Mouse (Mus musculus) embryonic facial prominence, embryonic 14.5 days (tissue): ENCODE measurements at regions not wholly inside any gene's neighbourhood (a gene's known extent, or its start where the extent isn't known, plus 50 kb on each side); places are given as distances from the start of the nearest gene placed in this dataset.

Experiments
- ATAC-seq: fragments of 200-750 bp; cut with Nextera tagmentation; 2 replicates; pipeline ENCODE4 v1.8.0; 2017; ENCODE audit warnings: low read depth, moderate number of reproducible peaks, moderate TSS enrichment
- DNase-seq: peaks from one replicate; pipeline ENCODE4 v3.0.0-alpha.2; 2015; ENCODE audit warnings: low spot score
- H3K27ac ChIP-seq: fragments of 300-500 bp; sonication (generic); replicated peaks from 2 replicates; pipeline ENCODE4 v1.5.1; 2014; ENCODE audit warnings: low read depth, mild to moderate bottlenecking, low read length, moderate library complexity
- H3K27me3 ChIP-seq: fragments of 300-500 bp; sonication (generic); replicated peaks from 2 replicates; pipeline ENCODE4 v1.6.1; 2014; ENCODE audit warnings: low read length; ENCODE audit not compliant: control insufficient read depth, insufficient read depth
- H3K36me3 ChIP-seq: fragments of 300-500 bp; sonication (generic); 2 replicates; pipeline ENCODE4 v1.6.1; 2014; ENCODE audit warnings: low read length, mixed read lengths; ENCODE audit not compliant: control insufficient read depth, insufficient read depth
- H3K4me1 ChIP-seq: fragments of 300-500 bp; sonication (generic); 2 replicates; pipeline ENCODE4 v1.6.1; 2014; ENCODE audit warnings: antibody characterized with exemption, low read length; ENCODE audit not compliant: control insufficient read depth, insufficient read depth
- H3K4me2 ChIP-seq: fragments of 300-500 bp; sonication (generic); 2 replicates; pipeline ENCODE4 v1.6.1; 2014; ENCODE audit warnings: low read depth, mild to moderate bottlenecking, low read length, moderate library complexity, mixed read lengths
- H3K4me3 ChIP-seq: fragments of 300-500 bp; sonication (generic); 2 replicates; pipeline ENCODE4 v1.5.1; 2014; ENCODE audit warnings: low read depth, mild to moderate bottlenecking, low read length
- H3K9ac ChIP-seq: fragments of 300-500 bp; sonication (generic); 2 replicates; pipeline ENCODE4 v1.6.1; 2014; ENCODE audit warnings: low read depth, mild to moderate bottlenecking, low read length, moderate library complexity, mixed read lengths
- H3K9me3 ChIP-seq: fragments of 300-500 bp; sonication (generic); 2 replicates; pipeline ENCODE4 v1.6.1; 2016; ENCODE audit warnings: low read length; ENCODE audit not compliant: control insufficient read depth
- WGBS: fragments of 180-500 bp; shearing (Covaris S2); extraction: QIAGEN DNeasy Blood & Tissue Kit; methylation state at CpG from one replicate; pipeline ENCODE4 v1.1.7; 2014; 5-methylcytosine and 5-hydroxymethylcytosine counted together

GRCm38 (mm10) chr3:42163666-42164065 is 421.3 kb downstream of the D3Ertd751e start:
- H3K27ac ChIP-seq = no peak overlapping the region

GRCm38 (mm10) chr3:42199206-42199605 is 456.8 kb downstream of the D3Ertd751e start:
- no peak overlapping the region for H3K9ac ChIP-seq
- DNase-seq = peak; percentile 9
- peak; percentile 44; the same call in 1 of the 2 replicates for ATAC-seq
- no peaks in the 10 kb centered on the region for H3K36me3 ChIP-seq
- 52% methylated on average over 1 of the region's 1 CpGs for WGBS
- no peaks in the 10 kb centered on the region for H3K4me1 ChIP-seq
- no peak overlapping the region for H3K4me2 ChIP-seq
- no peaks in the 10 kb centered on the region for H3K27me3 ChIP-seq
- H3K9me3 ChIP-seq = no peaks in the 10 kb centered on the region
- no peak overlapping the region for H3K27ac ChIP-seq
- no peak overlapping the region for H3K4me3 ChIP-seq

More at GRCm38 (mm10) chr3:42163666-42164065, 421.3 kb downstream of the D3Ertd751e start:
- no peak for ATAC-seq
- Histone ChIP-seq H3K27me3 (no peaks in the 10 kb centered on the region), H3K36me3 (no peaks in the 10 kb centered on the region), H3K9ac (no peak overlapping the region), H3K4me1 (no peaks in the 10 kb centered on the region), H3K4me2 (no peak overlapping the region), H3K9me3 (no peaks in the 10 kb centered on the region), H3K4me3 (no peak overlapping the region)
- 64% methylated on average over 3 of the region's 3 CpGs for WGBS
- DNase-seq = no peak

- Histone ChIP-seq H3K9me3 (no peaks in the 10 kb centered on the region), H3K9ac (no peak overlapping the region), H3K4me2 (no peak overlapping the region), H3K27me3 (no peaks in the 10 kb centered on the region), H3K36me3 (no peaks in the 10 kb centered on the region), H3K4me3 (no peak overlapping the region), H3K4me1 (no peaks in the 10 kb centered on the region), H3K27ac (no peak overlapping the region)
- ATAC-seq (no peak), DNase-seq (no peak)
- 85% methylated on average over 6 of the region's 6 CpGs for WGBS
Measured at GRCm38 (mm10) chr3:42201373-42201772, 459.0 kb downstream of the D3Ertd751e start.

GRCm38 (mm10) chr3:42205640-42206039 is 463.2 kb downstream of the D3Ertd751e start:
- no peaks in the 10 kb centered on the region for H3K27me3 ChIP-seq
- no peak for ATAC-seq
- DNase-seq = no peak
- WGBS = 86% methylated on average over 4 of the region's 4 CpGs
- no peaks in the 10 kb centered on the region for H3K4me1 ChIP-seq
- H3K27ac ChIP-seq = no peak overlapping the region
- no peaks in the 10 kb centered on the region for H3K36me3 ChIP-seq
- H3K9me3 ChIP-seq = no peaks in the 10 kb centered on the region
- H3K9ac ChIP-seq = no peak overlapping the region
- no peak overlapping the region for H3K4me3 ChIP-seq
- H3K4me2 ChIP-seq = no peak overlapping the region

GRCm38 (mm10) chr3:42211420-42211819 is 469.0 kb downstream of the D3Ertd751e start:
- Histone ChIP-seq H3K36me3 (no peaks in the 10 kb centered on the region), H3K27ac (no peak overlapping the region), H3K4me2 (no peak overlapping the region), H3K9me3 (no peaks in the 10 kb centered on the region), H3K27me3 (no peaks in the 10 kb centered on the region), H3K4me3 (no peak overlapping the region), H3K9ac (no peak overlapping the region), H3K4me1 (no peaks in the 10 kb centered on the region)
- WGBS = 79% methylated on average over 3 of the region's 3 CpGs
- ATAC-seq (no peak), DNase-seq (no peak)

- DNase-seq = no peak
- no peak overlapping the region for H3K27ac ChIP-seq
- no peaks in the 10 kb centered on the region for H3K27me3 ChIP-seq
- H3K4me1 ChIP-seq = no peaks in the 10 kb centered on the region
- H3K4me2 ChIP-seq = no peak overlapping the region
- no peaks in the 10 kb centered on the region for H3K36me3 ChIP-seq
- ATAC-seq = no peak
- H3K4me3 ChIP-seq = no peak overlapping the region
- H3K9me3 ChIP-seq = no peaks in the 10 kb centered on the region
- WGBS = 75% methylated on average over 5 of the region's 5 CpGs
- no peak overlapping the region for H3K9ac ChIP-seq
Measured at GRCm38 (mm10) chr3:42212456-42212855, 470.0 kb downstream of the D3Ertd751e start.

GRCm38 (mm10) chr3:42213163-42213562 is 470.8 kb downstream of the D3Ertd751e start:
- DNase-seq (no peak), ATAC-seq (no peak)
- WGBS = 57% methylated on average over 6 of the region's 6 CpGs
- no peak overlapping the region for H3K4me3 ChIP-seq
- no peaks in the 10 kb centered on the region for H3K27me3 ChIP-seq
- H3K9me3 ChIP-seq = no peaks in the 10 kb centered on the region
- H3K36me3 ChIP-seq = no peaks in the 10 kb centered on the region
- no peaks in the 10 kb centered on the region for H3K4me1 ChIP-seq
- no peak overlapping the region for H3K27ac ChIP-seq
- no peak overlapping the region for H3K4me2 ChIP-seq
- H3K9ac ChIP-seq = no peak overlapping the region

- no peak overlapping the region for H3K9ac ChIP-seq
- no peaks in the 10 kb centered on the region for H3K36me3 ChIP-seq
- ATAC-seq (no peak), DNase-seq (peak; percentile 26)
- H3K4me3 ChIP-seq = no peak overlapping the region
- no peaks in the 10 kb centered on the region for H3K4me1 ChIP-seq
- no peak overlapping the region for H3K4me2 ChIP-seq
- H3K27ac ChIP-seq = no peak overlapping the region; the same call in 1 of the 2 replicates
- H3K27me3 ChIP-seq = no peaks in the 10 kb centered on the region
- WGBS = 58% methylated on average over 10 of the region's 10 CpGs
- no peaks in the 10 kb centered on the region for H3K9me3 ChIP-seq
Measured at GRCm38 (mm10) chr3:42214624-42215276, 472.3 kb downstream of the D3Ertd751e start.

- Histone ChIP-seq H3K27ac (no peak overlapping the region), H3K4me1 (no peaks in the 10 kb centered on the region), H3K9ac (no peak overlapping the region), H3K36me3 (no peaks in the 10 kb centered on the region), H3K4me2 (no peak overlapping the region), H3K27me3 (no peaks in the 10 kb centered on the region), H3K9me3 (no peaks in the 10 kb centered on the region), H3K4me3 (no peak overlapping the region)
- DNase-seq (no peak), ATAC-seq (no peak)
- WGBS = 83% methylated on average over 3 of the region's 3 CpGs
Measured at GRCm38 (mm10) chr3:42218719-42219118, 476.3 kb downstream of the D3Ertd751e start.
